Mouse (Mus musculus) A20 (cell line): ENCODE measurements at regions not wholly inside any gene's neighbourhood (a gene's known extent, or its start where the extent isn't known, plus 50 kb on each side); places are given as distances from the start of the nearest gene placed in this dataset.
"Not testable (repeated sequence)": the region's sequence is repeated elsewhere in the genome, so short reads cannot be mapped to it uniquely, and the experiment has no call there.

Experiments used
- DNase-seq: peaks from one replicate; pipeline ENCODE4 v3.0.0-alpha.2; 2011; ENCODE audit warnings: low read depth, low spot score

DNA sequence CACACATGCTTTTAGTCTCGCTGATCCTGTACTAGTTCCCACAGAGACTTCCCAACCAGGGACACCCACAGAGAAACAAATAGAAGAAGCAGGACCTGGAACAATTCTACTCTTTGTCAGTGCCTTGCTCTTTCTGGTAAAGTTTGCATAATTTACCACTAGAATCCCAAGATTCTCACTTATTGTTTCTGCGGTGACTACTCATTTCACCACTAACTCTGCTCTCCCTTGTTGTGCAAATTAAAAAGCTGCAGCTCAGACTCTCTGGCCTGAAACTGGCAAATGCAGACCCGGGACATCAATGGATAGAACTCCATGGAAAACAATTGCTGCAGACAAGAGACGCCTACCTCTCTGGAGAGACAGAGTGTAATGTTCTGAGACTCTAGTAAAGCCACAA lies 348.4 kb upstream of the Tbl1xr1 start:
- DNase-seq: no peak

DNA sequence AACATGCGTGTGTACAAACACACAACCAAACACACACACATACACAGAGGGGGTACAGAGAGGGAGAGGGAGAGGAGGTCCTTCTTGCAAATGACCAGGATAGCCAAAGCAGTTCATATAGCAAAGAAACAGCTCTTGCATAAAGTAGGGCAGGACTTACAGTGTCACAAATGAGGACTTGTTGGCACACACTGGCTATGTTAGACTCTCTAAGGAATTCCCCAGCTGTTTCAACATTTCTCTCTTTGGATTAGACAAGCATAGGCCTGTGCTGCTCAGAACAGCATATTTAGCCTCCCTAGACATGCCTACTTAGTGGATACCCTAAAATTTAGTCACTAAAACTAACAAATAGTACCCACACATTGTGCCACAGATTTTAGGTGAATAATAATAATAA lies 347.1 kb upstream of the Tbl1xr1 start:
- no peak for DNase-seq

DNA sequence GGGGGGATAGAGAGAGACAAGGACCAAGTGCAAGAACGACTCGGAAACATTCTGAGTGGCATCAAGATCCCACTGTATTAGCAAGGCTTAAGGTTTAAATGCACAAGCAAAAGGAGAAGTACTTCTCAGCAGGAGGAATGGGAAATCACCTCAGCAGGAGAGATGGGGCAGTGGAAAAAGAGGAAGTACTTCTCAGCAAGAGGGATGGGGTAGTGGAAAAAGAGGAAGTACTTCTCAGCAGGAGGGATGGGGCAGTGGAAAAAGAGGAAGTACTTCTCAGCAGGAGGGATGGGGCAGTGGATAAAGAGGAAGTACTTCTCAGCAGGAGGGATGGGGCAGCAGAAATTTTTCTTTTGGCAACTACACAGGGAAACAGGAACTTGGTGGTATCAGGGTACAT lies 340.8 kb upstream of the Tbl1xr1 start:
- DNase-seq: peak; percentile 70

DNA sequence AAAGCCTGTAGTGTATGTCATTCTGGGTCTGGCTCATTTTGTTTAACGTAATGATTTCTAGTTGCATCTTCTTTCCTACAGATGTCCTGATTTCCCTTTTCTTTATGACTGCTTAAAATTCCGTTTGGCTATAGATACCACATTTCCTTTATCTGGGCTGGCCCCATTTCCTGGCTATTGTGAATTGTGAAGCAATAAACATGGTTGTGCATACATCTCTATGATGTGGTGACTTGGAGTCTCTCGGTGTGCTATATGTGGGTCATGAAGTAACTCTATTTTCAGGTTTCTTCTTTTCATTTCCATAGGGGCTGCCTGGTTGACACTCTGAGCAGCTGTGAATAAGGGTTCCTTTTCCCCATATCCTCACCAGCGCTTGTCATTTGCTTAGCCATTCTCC lies 336.7 kb upstream of the Tbl1xr1 start:
- DNase-seq: no peak

DNA sequence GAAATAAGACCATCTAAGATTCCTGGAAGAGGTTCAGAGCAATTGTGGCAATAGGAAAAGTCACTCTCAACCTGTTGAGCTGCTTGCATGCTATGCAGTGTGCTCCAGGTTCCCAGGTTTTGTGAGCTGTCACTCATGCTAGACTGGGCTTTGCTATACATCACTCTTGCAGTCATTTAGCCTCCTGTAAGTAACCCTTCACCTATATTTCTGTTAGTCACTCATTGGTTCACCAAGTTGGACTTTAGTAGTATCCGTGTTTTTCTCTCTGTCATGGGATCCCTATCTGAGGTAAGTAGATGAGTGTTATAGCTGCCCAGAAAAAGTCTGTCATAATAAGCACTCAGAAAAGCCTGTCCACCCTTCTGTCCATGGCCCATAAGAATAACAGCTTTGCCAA lies 332.3 kb upstream of the Tbl1xr1 start:
- no peak for DNase-seq

DNA sequence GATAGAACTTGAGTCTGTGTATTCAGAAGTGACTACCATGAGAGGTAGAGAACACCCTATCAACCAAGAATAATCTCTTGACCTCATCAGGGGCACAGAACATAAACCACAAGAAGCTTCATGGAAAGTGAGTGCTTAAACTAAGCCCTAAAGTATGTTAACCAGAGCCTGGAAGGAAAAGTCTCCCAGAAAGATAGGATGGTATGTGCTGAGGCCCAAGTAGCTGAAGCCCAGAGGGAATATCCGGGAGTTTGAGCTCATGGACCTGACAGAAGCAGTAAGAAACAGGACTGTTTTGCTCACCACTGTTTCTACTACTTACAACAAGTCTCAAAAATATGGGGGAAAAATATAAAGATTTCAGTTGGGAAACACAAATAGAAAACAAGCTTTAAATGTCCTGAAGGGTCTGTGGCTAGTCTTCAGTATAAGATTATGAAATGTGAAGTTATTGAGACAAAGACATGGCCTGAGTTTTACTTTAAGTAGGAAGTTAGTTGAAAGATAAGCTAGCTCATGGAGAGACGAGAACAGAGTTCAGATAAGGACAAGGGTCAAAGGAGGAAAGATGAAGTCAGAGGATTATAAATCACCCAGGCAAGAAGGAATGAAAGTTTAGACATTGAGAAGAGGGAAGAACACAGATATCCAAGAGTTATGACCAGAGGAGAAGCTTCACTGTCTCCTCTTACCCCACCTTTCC lies 315.8 kb upstream of the Tbl1xr1 start:
- no peak for DNase-seq

DNA sequence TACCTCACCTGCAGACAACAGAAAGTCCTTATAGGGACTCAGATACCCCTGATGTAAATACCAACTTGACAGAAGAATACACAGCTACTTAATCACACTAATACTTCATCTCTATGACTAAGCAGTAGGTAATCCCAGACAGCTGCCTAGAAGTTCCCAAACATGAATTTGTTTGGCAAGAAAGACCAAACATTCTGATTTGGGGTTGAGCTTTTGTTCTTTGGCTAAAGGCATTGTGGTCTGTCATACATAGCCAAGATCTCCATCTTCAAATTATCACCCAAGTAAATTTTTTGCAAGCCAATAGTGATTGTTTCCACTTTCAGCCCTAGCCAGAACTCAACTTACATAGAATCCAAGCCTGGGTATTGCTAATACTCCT lies 315.2 kb upstream of the Tbl1xr1 start:
- DNase-seq: no peak

DNA sequence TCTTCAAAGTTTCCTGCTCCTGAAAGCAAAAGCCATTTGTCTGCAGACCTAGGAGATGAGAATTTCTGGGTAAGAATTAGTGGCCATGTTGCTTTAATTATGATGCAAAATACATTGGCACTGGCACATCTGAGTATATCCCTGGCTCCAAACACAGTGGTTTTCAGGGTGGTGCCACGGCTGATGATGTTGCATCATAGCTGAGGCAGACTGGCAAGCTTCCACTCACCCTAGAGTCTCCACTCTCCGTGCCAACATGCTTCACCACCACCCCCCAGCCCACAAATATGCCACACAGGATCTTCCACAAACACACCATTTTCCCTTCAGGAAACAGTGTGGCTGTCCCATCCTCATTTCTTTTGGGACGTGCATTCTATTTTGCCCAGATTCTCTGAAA lies 314.5 kb upstream of the Tbl1xr1 start:
- no peak for DNase-seq

DNA sequence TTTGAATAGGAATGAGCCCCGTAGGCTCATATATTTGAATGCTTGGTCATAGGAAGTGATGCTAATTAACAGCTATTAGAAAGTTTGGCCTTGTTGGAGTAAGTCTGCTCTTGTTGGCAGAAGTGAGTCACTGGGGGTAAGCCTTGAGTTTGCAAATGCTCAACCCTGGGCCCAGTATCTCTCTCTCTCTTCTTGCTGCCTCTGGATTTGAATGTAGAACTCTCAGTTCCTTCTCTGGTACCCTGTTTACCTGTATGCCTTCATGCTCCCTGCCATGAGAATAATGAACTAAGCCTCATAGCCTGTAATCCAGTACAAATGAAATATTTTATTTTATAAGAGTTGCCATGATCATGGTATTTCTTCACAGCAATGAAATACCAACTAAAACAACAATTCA lies 308.4 kb upstream of the Tbl1xr1 start:
- DNase-seq: no peak

DNA sequence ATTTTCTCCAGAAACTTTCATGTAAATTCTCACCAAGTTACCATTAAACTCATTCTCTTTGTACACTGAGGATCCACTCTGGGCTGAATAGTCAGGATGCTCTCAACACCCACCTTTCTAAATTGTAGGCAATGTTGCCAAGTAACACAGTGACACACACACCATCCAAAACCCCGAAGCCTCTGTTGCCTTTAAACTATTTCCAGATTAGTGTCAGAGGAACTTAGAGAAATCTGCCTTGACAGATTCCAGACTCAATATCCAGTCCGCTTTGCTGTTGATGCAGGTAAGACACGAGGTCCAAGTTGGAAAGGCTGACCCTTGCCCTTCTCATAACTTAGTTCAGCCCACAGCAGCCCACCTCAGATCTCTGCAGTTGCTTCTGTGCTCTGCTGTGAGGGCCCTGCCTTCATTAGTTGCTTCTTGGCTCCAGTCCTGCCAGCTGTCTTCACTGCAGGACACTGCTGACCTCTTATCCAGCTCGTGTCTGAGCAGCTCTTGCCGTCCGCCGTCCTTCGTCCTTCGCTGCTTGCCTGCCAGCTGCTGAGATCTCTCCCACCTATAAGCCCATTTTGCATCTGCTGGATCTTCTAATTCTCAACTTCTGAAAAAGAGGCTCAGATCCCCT lies 306.4 kb upstream of the Tbl1xr1 start:
- no peak for DNase-seq

DNA sequence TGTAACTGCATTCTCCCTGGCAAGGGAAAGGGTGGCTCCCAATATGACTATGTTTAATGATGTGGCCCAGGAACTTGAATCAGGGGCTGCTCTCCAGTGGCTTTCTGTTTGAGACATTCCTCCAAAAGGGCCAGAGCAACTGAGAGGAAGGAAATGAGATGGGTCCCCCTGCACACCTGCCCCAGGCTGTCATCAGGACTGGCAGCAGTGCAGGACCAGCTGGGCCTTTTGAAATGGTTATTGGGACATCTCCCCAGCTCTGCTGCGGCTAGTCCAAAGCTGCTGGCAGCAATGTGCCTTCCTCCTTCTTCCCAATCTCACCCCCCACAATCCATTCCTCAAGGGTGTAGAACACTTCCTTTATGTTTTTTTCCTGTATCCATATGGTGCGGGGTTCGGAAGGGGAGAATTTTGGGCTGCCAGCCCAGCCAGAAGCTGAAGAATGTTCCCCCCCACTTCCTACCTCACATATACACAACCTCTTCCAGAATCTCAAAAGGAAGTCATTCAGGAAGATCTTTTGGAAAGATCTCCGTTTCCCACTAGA lies 304.6 kb upstream of the Tbl1xr1 start:
- no peak for DNase-seq

DNA sequence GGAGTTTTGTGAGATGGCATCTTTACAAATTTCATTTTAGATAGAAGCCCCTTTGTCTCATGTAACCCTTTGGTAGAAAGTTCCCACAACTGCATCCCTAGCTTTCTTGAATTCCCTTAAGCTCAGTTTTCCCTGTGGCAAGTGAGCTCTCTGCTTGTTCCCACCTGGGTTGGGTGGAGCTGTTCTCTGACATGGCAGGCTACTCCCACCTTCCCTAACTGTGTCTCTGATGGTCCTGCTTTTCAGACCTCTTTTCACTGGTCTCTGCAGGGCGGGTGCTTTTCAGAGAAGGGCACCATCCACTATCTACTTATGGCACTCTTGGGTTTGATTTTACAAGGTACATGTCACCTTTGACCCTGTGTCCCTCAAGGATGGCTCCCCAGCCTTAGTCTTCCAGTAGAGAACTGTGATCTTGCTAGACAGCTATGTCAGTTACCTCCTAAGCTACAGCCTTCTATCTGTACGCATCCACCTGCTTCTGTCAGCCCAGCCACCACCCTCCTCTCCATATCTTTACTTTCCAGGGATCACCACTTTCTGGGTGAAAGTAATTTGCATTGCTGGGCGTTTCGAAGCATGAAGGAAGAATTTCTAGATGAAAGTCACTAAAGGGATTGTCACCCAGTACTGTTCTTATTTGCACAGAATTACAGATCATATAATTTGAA lies 302.1 kb upstream of the Tbl1xr1 start:
- DNase-seq: no peak

DNA sequence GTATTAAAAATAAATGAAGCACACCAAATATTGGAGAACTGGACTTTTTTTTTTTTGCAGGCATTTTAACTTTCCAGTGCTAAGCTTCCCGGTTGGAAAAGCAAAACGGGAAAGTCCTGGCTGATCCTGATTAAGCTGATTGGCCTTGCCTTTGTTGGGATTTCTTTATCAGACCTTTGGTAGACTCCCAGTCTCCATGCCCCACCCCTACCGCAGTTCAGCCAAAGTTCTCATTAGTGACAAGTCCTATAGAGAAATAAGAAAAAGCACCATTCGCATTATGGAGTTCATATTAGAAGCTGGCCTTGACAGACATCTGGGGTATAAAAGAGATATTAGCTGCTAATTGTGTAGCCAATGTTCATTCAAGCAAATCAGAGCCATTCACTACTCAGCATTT lies 297.7 kb upstream of the Tbl1xr1 start:
- no peak for DNase-seq

DNA sequence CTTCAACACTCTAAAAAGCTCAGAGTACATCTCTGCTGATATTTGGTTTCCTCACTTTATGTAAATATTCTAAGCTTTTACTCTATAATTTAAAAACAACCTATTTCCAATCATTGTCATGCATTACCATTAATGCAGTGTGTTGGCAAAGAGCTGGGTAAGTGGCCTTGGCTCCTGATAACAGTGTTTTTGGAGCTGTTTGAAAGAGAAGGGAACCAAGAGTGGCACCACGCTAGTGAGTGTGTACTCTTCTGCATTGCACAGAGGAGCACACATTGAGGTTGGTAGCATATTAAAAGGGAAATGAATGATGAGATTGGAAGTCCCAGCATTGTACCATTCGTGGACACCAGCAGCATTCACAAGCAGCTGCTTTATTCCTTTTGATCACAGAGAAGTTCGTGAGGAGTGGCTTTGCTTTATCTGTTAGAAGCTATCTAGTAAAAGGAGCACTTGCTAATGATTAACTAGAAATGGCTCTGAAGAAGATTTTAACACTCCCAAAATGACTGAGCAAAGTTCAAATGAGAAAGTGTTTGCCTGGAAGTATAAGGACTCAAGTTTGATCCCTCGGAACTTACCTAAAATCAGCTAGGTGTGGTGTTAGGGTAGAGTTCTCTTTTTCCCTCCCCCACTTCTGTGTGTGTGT lies 284.3 kb upstream of the Tbl1xr1 start:
- DNase-seq: no peak

DNA sequence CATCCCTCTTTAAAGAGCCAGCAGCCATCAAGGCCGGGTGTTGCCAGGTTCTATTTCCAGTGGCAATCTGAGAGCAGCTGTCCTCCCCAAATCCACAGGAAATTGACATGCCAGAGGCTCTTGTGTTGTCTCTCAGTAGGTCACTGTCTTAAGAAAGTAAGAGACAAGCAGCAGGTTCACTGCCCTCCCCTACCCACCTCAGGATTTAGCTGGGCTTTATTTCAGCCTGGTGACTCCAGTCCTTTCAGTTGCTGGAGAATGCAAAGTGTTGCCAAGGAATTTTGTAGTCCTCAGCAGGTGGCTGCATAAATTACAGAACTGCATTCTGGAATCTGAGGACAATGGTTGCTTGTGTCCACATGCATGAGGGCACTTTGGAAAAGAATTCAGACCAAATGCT lies 278.3 kb upstream of the Tbl1xr1 start:
- no peak for DNase-seq

DNA sequence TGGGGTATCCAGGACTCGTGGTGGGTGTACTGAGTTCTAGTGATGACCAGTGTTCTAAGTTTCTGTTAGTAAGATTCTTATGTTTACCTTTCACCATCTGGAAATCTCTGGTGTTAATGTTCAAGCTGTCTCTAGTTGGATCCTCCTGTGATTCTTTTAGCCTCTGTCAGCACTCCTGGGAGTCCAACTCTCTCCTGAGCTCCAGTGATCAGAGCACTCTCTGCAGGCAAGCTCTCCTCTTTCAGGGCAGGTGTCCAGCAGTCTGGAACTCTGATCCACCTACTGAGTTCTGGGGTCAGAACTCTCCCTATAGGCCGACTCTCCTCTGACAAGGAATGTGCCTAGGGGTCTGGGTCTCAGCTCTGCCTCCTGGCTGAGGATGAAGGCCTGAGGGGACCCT lies 272.6 kb upstream of the Tbl1xr1 start:
- not testable (repeated sequence) for DNase-seq

DNA sequence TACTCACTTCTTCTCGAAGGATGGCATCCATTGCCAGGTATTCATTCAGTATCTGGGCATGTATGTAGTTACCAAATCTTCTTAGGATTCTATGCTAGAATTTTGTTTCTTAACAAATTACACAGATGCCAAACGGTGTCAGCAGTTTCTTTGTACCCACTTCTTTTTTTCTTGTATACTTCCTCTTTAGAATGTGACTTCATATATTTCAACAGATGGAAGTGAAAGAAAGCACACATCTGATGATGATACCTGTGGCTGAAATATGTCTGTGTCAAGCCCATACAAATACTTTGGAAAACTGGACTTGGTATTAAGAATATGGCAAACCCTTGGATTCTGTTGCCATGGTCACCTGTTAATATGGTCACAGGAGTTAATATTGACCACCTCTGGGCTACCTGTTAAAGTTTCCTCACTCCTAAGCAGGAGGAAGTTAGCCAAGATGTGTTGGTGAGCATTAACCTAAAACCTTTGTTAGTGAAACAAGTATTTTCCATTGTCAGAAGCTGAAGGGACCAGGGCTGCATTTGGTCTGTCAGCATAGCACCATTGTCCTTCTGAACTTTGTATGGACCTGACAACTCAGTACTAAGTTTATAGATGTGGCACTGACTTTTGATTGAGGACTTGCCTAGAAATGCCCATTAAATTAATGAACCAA lies 269.8 kb upstream of the Tbl1xr1 start:
- DNase-seq: peak; percentile 62

DNA sequence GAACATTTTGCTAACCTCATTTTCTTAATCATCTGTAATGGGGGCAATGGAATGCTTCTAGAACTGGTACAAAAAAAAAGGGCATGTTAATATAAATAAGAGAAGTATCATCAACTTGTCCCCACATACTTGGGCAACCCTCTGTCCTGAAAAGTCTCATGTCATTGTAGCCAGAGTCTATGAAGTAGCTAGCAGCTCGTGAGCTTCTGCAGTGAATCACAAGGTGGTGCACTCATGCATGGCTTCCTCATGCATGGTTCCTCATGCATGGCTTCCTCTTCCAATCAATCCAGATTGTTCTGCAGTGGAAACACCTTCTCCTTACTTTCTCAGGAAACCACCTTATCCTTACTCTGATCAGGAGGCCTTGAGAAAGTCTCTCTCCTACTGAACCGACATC lies 267.9 kb upstream of the Tbl1xr1 start:
- DNase-seq: peak; percentile 55

DNA sequence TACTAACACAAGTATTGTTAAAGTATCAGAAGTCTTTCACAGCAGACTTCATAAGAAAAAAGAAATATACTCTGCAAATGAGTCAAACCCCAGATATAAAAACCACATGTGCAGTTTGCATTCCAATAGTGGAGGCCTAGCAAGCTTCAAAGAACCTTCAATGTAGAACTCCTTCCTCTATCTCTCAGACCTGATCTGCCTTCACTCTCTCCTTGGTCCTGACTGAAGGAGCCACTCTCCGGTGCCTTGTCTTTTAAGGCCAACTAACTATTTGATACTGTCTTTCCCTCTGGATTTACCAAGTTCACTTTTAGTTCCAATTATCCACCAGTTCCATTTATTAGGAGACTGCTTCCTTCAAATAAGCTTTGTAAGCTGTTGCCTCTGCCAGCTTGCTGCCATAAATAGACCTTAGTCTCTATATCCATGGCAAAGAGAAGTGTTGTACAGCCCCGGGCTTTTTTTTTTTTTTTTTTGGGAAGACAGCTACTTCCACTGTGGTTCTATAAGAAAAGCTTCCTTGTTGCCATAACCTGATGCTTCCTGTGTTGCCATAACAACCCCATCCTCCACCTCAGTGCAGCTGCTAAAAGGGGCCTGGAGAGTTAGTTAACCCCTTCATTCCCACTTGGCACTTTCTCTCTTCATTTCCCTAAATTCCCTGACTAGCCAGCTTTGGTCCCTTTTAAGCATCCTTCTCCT lies 266.5 kb upstream of the Tbl1xr1 start:
- no peak for DNase-seq

DNA sequence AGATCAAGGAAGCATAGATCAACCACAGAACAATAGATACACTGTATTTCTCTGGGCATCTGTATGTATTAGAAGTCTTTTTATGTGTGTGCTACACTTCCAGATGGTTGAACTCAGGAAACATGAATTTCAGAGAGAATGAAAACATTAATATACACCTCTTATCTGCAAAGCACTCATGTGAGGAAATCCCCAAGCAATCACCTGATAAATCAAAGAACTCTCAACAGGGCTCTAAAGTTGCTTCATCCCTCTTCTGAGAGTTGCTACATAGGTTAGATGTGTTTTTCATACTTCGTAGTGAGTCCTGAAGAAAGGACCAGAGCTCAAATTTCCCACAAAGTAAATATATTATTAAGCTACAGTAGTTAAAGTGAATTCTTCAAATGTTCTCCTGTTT lies 263.1 kb upstream of the Tbl1xr1 start:
- no peak for DNase-seq
